Mouse (Mus musculus) cortical plate, adult 2 months (tissue): ENCODE data around the gene D1Ertd622e.

ENCODE experiments used
- CTCF ChIP-seq: fragments of 200-500 bp; IDR thresholded peaks from 2 replicates; pipeline ENCODE4 v1.5.1; 2011; ENCODE audit warnings: mild to moderate bottlenecking, control low read depth, low read length; ENCODE audit not compliant: insufficient read depth; ENCODE audit errors: extremely low read depth
- POLR2A ChIP-seq: fragments of 200-500 bp; IDR thresholded peaks from 2 replicates; pipeline ENCODE4 v1.6.1; 2011; ENCODE audit warnings: mild to moderate bottlenecking, low read length, control low read depth; ENCODE audit not compliant: insufficient read depth; ENCODE audit errors: extremely low read depth

DNA sequence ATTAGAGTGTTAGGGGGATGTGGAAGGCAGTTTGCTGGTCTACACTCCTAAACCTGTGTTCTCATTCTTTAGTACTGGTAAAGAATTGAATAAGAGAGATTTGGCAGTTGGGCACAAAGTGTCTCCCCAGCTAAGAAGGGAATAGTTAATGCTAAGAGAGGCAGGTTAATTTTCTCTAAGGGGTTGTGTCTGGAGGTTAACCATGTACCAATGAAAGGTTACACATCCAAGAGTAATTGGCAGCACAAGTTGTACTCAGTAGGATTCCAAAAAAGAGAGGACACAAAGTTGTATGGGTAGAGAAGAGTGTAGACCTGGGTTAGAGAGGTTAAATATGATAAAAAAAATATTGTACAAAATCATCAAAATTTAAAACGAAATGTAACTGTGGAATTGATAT is 58.5 kb downstream of the D1Ertd622e start:
- no peak for TF ChIP-seq CTCF
- TF ChIP-seq POLR2A: no peak
